Mouse (Mus musculus): Measurements from ENCODE around the gene Osbpl8. TPM values are rescaled to one million over a fixed set of nuclear protein-coding genes. Genes with fewer than 3 reads are reported as not detected.
"Not testable (repeated sequence)": the region's sequence is repeated elsewhere in the genome, so short reads cannot be mapped to it uniquely, and the experiment has no call there.

Osbpl8 gene
- polyA plus RNA-seq, 1 experiment from 2014 or later, result 8.9 TPM

- Histone ChIP-seq H3K27ac (no peak overlapping the region), H3K27me3 (ENCODE audit: low read depth, poor library complexity, severe bottlenecking) (no peaks in the 10 kb centered on the region), H3K9me3 (replicated peaks) (no peaks in the 10 kb centered on the region; the same call in 1 of the 2 replicates), H3K4me3 (no peak overlapping the region), H3K4me1 (no peaks in the 10 kb centered on the region), H3K36me3 (no peaks in the 10 kb centered on the region)
- DNase-seq (ENCODE audit: low spot score), result no peak
- 94% methylated on average over 7 of the region's 7 CpGs for WGBS
Observed at GRCm38 (mm10) chr10:111178024-111178423, 13.5 kb downstream of the Osbpl8 start.

DNA sequence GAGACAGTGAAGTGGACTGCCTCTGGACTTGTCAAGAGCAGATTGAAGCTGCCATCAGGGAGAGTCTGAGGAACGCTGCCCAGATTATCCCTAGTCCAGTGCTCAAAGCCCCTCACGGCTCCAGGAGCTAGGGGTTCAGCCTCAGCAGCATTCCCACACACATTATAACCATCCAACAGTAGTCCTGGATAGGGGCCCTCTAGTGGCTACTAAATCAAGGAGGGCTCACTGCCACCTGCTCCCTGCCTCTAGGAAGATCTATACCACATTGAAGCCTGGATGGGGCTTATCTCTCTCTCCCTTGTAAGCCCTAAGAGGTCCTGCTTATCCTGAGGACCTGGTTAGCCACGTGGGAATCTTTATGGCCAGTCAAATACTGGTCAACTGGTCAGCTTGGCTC is 16.1 kb downstream of the Osbpl8 start:
- no peaks in the 10 kb centered on the region for H3K36me3 ChIP-seq
- no peaks in the 10 kb centered on the region for H3K27me3 ChIP-seq (ENCODE audit: low read depth, poor library complexity, severe bottlenecking)
- H3K4me3 ChIP-seq, result no peak overlapping the region
- WGBS, result 50% methylated on average over 3 of the region's 3 CpGs
- H3K27ac ChIP-seq, result no peak overlapping the region
- no peaks in the 10 kb centered on the region for H3K4me1 ChIP-seq
- H3K9me3 ChIP-seq (replicated peaks), result no peaks in the 10 kb centered on the region; the same call in 1 of the 2 replicates
- no peak for DNase-seq (ENCODE audit: low spot score)

- Histone ChIP-seq H3K4me1 (peaks cover 15% of the 10 kb centered on the region; the same call in 1 of the 2 replicates), H3K36me3 (no peaks in the 10 kb centered on the region), H3K9me3 (replicated peaks) (no peaks in the 10 kb centered on the region), H3K4me3 (no peak overlapping the region), H3K27me3 (ENCODE audit: low read depth, poor library complexity, severe bottlenecking) (no peaks in the 10 kb centered on the region), H3K27ac (no peak overlapping the region)
- 93% methylated on average over 7 of the region's 7 CpGs for WGBS
- DNase-seq (ENCODE audit: low spot score), result no peak
Observed at GRCm38 (mm10) chr10:111183634-111184270, 19.2 kb downstream of the Osbpl8 start.

- no peaks in the 10 kb centered on the region for H3K27me3 ChIP-seq (ENCODE audit: low read depth, poor library complexity, severe bottlenecking)
- no peaks in the 10 kb centered on the region for H3K36me3 ChIP-seq
- H3K4me1 ChIP-seq, result peaks cover 15% of the 10 kb centered on the region; the same call in 1 of the 2 replicates
- no peak overlapping the region for H3K27ac ChIP-seq
- 87% methylated on average over 1 of the region's 1 CpGs for WGBS
- H3K4me3 ChIP-seq, result no peak overlapping the region
- no peak for DNase-seq (ENCODE audit: low spot score)
- no peaks in the 10 kb centered on the region for H3K9me3 ChIP-seq (replicated peaks)
Observed at GRCm38 (mm10) chr10:111185574-111186269, 21.2 kb downstream of the Osbpl8 start.

GRCm38 (mm10) chr10:111189022-111189555 is 24.5 kb downstream of the Osbpl8 start:
- H3K4me1 ChIP-seq, result peaks cover 15% of the 10 kb centered on the region; the same call in 1 of the 2 replicates
- H3K9me3 ChIP-seq (replicated peaks), result no peaks in the 10 kb centered on the region
- H3K36me3 ChIP-seq, result no peaks in the 10 kb centered on the region
- H3K27me3 ChIP-seq (ENCODE audit: low read depth, poor library complexity, severe bottlenecking), result no peaks in the 10 kb centered on the region
- no peak for DNase-seq (ENCODE audit: low spot score)
- WGBS, result 83% methylated on average over 4 of the region's 4 CpGs
- no peak overlapping the region for H3K27ac ChIP-seq
- no peak overlapping the region for H3K4me3 ChIP-seq

DNA sequence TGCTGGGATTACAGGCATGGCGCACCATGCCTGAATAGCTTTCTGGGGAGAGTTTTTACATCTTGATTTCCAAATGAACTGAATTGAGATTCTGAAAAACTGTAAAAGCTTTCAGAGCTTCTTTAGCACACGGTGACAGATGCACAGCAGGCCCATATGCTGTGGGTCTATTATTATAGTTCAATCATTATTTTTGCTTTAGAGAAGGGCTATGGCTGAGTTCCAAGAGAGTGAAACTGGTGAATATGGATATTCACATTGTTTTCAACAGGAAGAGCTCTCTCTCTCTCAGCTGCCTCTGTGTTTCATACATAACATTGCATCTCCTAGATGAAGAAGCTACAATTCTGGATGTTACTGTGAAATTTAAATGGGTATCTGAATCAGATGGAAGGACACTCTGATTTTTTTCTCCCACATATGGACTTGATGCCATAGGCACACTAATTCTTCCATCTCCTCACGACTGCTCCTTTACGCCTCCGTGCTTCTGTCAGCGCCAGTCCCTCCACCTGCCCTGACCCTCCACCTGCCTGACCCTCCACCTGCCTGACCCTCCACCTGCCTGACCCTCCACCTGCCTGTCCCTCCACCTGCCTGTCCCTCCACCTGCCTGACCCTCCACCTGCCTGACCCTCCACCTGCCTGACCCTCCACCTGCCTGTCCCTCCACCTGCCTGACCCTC is 25.7 kb downstream of the Osbpl8 start:
- Histone ChIP-seq H3K36me3 (no peaks in the 10 kb centered on the region), H3K27ac (no peak overlapping the region), H3K4me1 (peaks cover 15% of the 10 kb centered on the region; the same call in 1 of the 2 replicates), H3K27me3 (ENCODE audit: low read depth, poor library complexity, severe bottlenecking) (no peaks in the 10 kb centered on the region), H3K4me3 (no peak overlapping the region), H3K9me3 (replicated peaks) (no peaks in the 10 kb centered on the region)
- DNase-seq (ENCODE audit: low spot score), result no peak
- 94% methylated on average over 6 of the region's 6 CpGs for WGBS

DNA sequence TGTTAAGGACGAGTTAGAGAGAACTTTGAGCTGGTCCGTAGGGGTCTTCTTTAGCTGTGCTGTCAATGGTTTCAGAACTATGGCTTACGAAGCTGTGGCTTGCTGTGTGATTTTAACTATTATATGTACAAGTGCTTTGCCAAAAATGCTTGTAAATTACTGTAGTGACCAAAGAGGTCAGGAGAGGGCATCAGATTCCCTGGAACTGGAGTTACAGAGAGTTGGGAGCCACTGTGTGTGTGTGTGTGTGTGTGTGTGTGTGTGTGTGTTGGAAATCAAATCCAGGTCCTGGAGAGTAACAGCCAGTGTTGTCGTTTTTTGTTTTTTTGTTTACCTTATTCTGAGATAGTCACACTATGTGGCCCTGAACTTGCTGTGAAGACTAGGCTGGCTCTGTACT is 29.0 kb downstream of the Osbpl8 start:
- Histone ChIP-seq H3K9me3 (replicated peaks) (no peaks in the 10 kb centered on the region), H3K27me3 (ENCODE audit: low read depth, poor library complexity, severe bottlenecking) (no peaks in the 10 kb centered on the region), H3K4me3 (no peak overlapping the region), H3K27ac (no peak overlapping the region), H3K36me3 (no peaks in the 10 kb centered on the region), H3K4me1 (no peaks in the 10 kb centered on the region)
- no peak for DNase-seq (ENCODE audit: low spot score)
- WGBS, result 76% methylated on average over 4 of the region's 4 CpGs

DNA sequence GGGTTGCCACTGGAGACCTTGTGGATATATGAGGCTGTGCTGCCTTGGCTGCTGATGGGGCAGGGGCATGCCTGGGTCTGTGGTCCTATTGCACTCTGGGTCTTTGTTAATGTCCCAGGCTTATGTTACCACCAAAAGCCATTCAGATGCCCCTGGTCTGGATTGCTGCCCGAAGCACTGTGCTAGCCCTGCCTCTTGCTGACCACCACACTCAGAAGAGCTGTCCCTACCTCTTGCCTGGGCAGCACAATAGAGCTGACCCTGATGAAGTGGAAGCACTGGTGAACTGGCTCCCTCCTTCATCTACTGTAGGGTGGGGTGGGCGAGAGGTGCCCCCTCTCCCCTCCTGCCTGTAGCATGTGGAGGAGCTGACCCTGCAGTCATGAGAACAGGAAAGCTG is 31.6 kb downstream of the Osbpl8 start:
- H3K27ac ChIP-seq, result no peak overlapping the region
- DNase-seq (ENCODE audit: low spot score), result no peak
- H3K36me3 ChIP-seq, result no peaks in the 10 kb centered on the region
- no peaks in the 10 kb centered on the region for H3K4me1 ChIP-seq
- no peak overlapping the region for H3K4me3 ChIP-seq
- 94% methylated on average over 2 of the region's 2 CpGs for WGBS
- H3K27me3 ChIP-seq (ENCODE audit: low read depth, poor library complexity, severe bottlenecking), result no peaks in the 10 kb centered on the region
- no peaks in the 10 kb centered on the region for H3K9me3 ChIP-seq (replicated peaks)

GRCm38 (mm10) chr10:111198705-111199104 is 34.2 kb downstream of the Osbpl8 start:
- not testable (repeated sequence) for H3K4me3 ChIP-seq; H3K36me3 ChIP-seq; H3K27me3 ChIP-seq (ENCODE audit: low read depth, poor library complexity, severe bottlenecking); H3K9me3 ChIP-seq (replicated peaks); DNase-seq (ENCODE audit: low spot score); H3K4me1 ChIP-seq; H3K27ac ChIP-seq
- WGBS, result 74% methylated on average over 5 of the region's 5 CpGs

- DNase-seq (ENCODE audit: low spot score), result no peak
- H3K9me3 ChIP-seq (replicated peaks), result no peaks in the 10 kb centered on the region
- WGBS, result 75% methylated on average over 7 of the region's 7 CpGs
- no peak overlapping the region for H3K27ac ChIP-seq
- H3K36me3 ChIP-seq, result no peaks in the 10 kb centered on the region
- no peaks in the 10 kb centered on the region for H3K27me3 ChIP-seq (ENCODE audit: low read depth, poor library complexity, severe bottlenecking)
- no peaks in the 10 kb centered on the region for H3K4me1 ChIP-seq
- no peak overlapping the region for H3K4me3 ChIP-seq
Observed at GRCm38 (mm10) chr10:111201120-111201519, 36.6 kb downstream of the Osbpl8 start.

GRCm38 (mm10) chr10:111201666-111202065 is 37.1 kb downstream of the Osbpl8 start:
- 60% methylated on average over 4 of the region's 4 CpGs for WGBS
- Histone ChIP-seq H3K27ac (no peak overlapping the region), H3K4me3 (no peak overlapping the region), H3K4me1 (no peaks in the 10 kb centered on the region), H3K27me3 (ENCODE audit: low read depth, poor library complexity, severe bottlenecking) (no peaks in the 10 kb centered on the region), H3K36me3 (no peaks in the 10 kb centered on the region), H3K9me3 (replicated peaks) (no peaks in the 10 kb centered on the region)
- no peak for DNase-seq (ENCODE audit: low spot score)

DNA sequence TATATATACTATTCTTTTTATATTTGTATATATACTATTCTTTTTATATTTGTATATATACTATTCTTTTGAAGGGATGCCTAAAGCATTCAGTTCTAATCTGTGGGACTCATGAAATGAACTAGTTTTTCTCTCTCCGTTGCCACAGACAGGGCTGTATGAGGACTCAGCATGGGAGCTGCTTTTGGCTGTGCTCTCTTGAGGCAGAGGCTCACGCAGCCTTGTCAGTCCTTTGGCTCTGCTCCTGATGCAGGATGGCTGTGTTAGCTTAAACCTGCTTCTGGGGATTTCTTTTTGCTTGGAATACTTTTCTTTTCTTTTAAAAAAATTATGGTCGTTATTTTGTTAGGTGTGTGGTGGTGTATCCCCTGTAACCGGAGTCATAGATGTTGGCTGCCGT is 39.5 kb downstream of the Osbpl8 start:
- H3K36me3 ChIP-seq, result no peaks in the 10 kb centered on the region
- no peak for DNase-seq (ENCODE audit: low spot score)
- no peaks in the 10 kb centered on the region for H3K4me1 ChIP-seq
- no peak overlapping the region for H3K4me3 ChIP-seq
- no peaks in the 10 kb centered on the region for H3K9me3 ChIP-seq (replicated peaks)
- WGBS, result 87% methylated on average over 5 of the region's 5 CpGs
- no peaks in the 10 kb centered on the region for H3K27me3 ChIP-seq (ENCODE audit: low read depth, poor library complexity, severe bottlenecking)
- no peak overlapping the region for H3K27ac ChIP-seq

GRCm38 (mm10) chr10:111205421-111205820 is 40.9 kb downstream of the Osbpl8 start:
- no peak for DNase-seq (ENCODE audit: low spot score)
- H3K9me3 ChIP-seq (replicated peaks), result no peaks in the 10 kb centered on the region
- 88% methylated on average over 2 of the region's 2 CpGs for WGBS
- H3K27me3 ChIP-seq (ENCODE audit: low read depth, poor library complexity, severe bottlenecking), result no peaks in the 10 kb centered on the region
- no peaks in the 10 kb centered on the region for H3K36me3 ChIP-seq
- no peak overlapping the region for H3K27ac ChIP-seq
- H3K4me1 ChIP-seq, result no peaks in the 10 kb centered on the region
- no peak overlapping the region for H3K4me3 ChIP-seq
